Mouse (Mus musculus) right cerebral cortex, postnatal 10 days (tissue): ENCODE data around the gene Bcorl1.
"Not testable (repeated sequence)": the region's sequence is repeated elsewhere in the genome, so short reads cannot be mapped to it uniquely, and the experiment has no call there.

Source experiments
- DNase-seq, 2 experiments: peaks; one replicate each; pipeline ENCODE4 v3.0.0; 2021; ENCODE audit warnings: low spot score in 2 of 2

Gene Bcorl1

GRCm38 (mm10) chrX:48389380-48389779, 48.2 kb downstream of the Bcorl1 start:
- DNase-seq: no peak

GRCm38 (mm10) chrX:48399994-48400393, 58.8 kb downstream of the Bcorl1 start:
- DNase-seq: no peak

GRCm38 (mm10) chrX:48405141-48405540, 64.0 kb downstream of the Bcorl1 start:
- DNase-seq: no peak

- peak; percentile 74 to 87 for DNase-seq
Measured at GRCm38 (mm10) chrX:48409611-48410387, 68.6 kb downstream of the Bcorl1 start.

GRCm38 (mm10) chrX:48410388-48410776, 69.2 kb downstream of the Bcorl1 start:
- DNase-seq: no peak

GRCm38 (mm10) chrX:48412629-48413028, 71.5 kb downstream of the Bcorl1 start:
- no peak for DNase-seq

GRCm38 (mm10) chrX:48414291-48414690, 73.1 kb downstream of the Bcorl1 start:
- DNase-seq: no peak

GRCm38 (mm10) chrX:48418417-48418816, 77.3 kb downstream of the Bcorl1 start:
- no peak for DNase-seq

- DNase-seq: peak; percentile 40 to 63
Measured at GRCm38 (mm10) chrX:48422986-48423385, 81.8 kb downstream of the Bcorl1 start.

- no peak for DNase-seq
Measured at GRCm38 (mm10) chrX:48423671-48424070, 82.5 kb downstream of the Bcorl1 start.

GRCm38 (mm10) chrX:48424583-48424982, 83.4 kb downstream of the Bcorl1 start:
- no peak for DNase-seq

GRCm38 (mm10) chrX:48425280-48425679, 84.1 kb downstream of the Bcorl1 start:
- DNase-seq: no peak

GRCm38 (mm10) chrX:48428241-48428640, 87.1 kb downstream of the Bcorl1 start:
- no peak for DNase-seq

GRCm38 (mm10) chrX:48428642-48429041, 87.5 kb downstream of the Bcorl1 start:
- DNase-seq: no peak

- no peak for DNase-seq
Measured at GRCm38 (mm10) chrX:48429100-48429499, 87.9 kb downstream of the Bcorl1 start.

- no peak for DNase-seq
Measured at GRCm38 (mm10) chrX:48429538-48429937, 88.4 kb downstream of the Bcorl1 start.

GRCm38 (mm10) chrX:48432599-48433526, 91.7 kb downstream of the Bcorl1 start:
- no peak for DNase-seq

GRCm38 (mm10) chrX:48433527-48433899, 92.4 kb downstream of the Bcorl1 start:
- DNase-seq: no peak

- no peak for DNase-seq
Measured at GRCm38 (mm10) chrX:48434251-48434650, 93.1 kb downstream of the Bcorl1 start.

GRCm38 (mm10) chrX:48435477-48435900, 94.3 kb downstream of the Bcorl1 start:
- DNase-seq: no peak

- not testable (repeated sequence) for DNase-seq
Measured at GRCm38 (mm10) chrX:48436082-48436481, 94.9 kb downstream of the Bcorl1 start.

GRCm38 (mm10) chrX:48439036-48439435, 97.9 kb downstream of the Bcorl1 start:
- no peak for DNase-seq

- no peak for DNase-seq
Measured at GRCm38 (mm10) chrX:48441548-48441947, 100.4 kb downstream of the Bcorl1 start.
